Mouse (Mus musculus) frontal cortex, postnatal 10 days (tissue): Measurements from ENCODE around the gene Grik3.
A peak's percentile ranks its signal among the peaks of the same experiment; 100 is the strongest.

ENCODE experiments used
- DNase-seq, 2 experiments: peaks; one replicate each; pipeline ENCODE4 v3.0.0; 2022; ENCODE audit warnings: low spot score in 2 of 2, mixed read lengths in 1 of 2

Gene Grik3

GRCm38 (mm10) chr4:125491505-125492121 lies 1.1 kb downstream of the Grik3 start:
- DNase-seq: peak in 1 of 2 experiments; percentile 34

DNA sequence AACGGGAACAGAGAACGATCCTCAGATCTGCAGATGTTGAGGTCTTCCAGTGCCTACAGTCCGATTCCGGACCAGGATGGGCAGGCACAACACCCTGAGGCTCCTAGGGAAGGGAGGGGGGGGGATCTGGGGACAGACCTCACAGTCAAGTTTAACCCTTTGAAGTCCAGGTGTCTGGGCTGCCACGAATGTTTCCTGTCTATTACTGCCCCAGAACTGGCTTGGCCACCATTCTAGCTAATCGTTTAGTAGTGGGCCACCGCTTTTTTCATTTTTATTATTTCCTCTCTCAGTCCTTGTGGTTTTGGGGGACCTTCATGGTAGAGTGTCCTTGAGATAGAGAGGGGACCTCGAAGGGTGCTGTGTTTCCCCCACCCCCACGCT lies 1.6 kb downstream of the Grik3 start:
- DNase-seq: no peak

- peak in 1 of 2 experiments; percentile 37 for DNase-seq
Observed at GRCm38 (mm10) chr4:125492706-125493105, 2.2 kb downstream of the Grik3 start.

DNA sequence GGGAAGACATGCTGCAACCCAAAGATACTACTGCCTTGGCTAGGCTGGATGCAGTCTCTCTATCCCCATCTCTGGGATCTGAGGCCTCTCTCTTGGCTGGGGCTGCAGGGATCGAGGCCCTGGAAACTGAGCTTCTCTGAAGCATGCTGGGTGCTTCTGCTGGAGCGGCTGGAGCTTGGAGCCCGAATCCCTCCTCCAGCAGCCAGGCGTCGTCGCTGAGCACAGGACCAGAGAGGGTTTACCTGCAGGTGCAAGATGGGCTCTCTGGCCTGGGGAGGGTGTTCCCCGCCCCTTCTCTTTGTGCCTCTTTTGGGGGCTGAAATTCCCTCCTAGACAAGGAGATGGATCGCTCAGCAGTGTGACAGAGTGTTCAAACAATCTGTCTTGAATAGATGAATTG lies 2.6 kb downstream of the Grik3 start:
- no peak for DNase-seq

DNA sequence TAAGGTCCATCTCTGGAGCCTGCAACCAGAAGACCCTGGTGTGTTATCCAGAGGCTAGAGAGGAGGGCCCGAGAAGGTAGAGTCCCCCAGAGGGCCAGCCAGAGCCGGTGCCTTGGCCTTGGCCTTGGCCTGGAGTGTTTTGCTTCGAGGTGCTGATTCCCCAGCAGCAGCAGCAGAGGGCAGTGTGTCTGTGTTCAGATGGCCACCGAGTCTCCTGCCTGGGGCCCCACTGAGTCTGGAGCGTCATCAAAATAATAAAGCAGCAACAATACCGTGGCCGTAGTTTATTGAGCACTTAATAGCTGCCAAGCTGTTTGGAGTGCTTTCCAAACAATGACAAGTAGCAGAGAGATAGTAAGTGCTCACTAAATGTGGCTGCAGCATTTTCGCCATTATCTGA lies 5.0 kb downstream of the Grik3 start:
- DNase-seq: no peak

- no peak for DNase-seq
Observed at GRCm38 (mm10) chr4:125497001-125497400, 6.5 kb downstream of the Grik3 start.

DNA sequence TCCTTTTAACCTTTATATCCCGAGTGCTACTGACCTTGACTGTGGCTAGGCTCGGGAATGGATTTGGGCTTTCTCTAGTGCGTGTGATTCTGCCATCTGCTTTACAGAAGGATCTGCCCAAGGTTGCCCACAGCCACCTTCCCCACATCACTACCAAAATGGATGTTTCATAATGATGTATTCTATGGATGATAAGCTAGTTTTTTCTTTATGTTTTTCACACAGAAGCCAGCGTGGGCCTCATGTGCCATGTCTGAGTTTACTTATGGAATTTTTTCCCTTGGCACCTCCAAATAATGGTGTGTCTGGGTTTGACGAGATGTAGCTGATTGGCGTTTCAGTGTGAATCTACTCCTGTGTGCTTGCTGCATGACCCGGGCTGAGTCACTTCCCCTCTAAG lies 7.0 kb downstream of the Grik3 start:
- DNase-seq: no peak

- DNase-seq: no peak
Observed at GRCm38 (mm10) chr4:125498866-125499265, 8.4 kb downstream of the Grik3 start.

- DNase-seq: no peak
Observed at GRCm38 (mm10) chr4:125502861-125503260, 12.4 kb downstream of the Grik3 start.

DNA sequence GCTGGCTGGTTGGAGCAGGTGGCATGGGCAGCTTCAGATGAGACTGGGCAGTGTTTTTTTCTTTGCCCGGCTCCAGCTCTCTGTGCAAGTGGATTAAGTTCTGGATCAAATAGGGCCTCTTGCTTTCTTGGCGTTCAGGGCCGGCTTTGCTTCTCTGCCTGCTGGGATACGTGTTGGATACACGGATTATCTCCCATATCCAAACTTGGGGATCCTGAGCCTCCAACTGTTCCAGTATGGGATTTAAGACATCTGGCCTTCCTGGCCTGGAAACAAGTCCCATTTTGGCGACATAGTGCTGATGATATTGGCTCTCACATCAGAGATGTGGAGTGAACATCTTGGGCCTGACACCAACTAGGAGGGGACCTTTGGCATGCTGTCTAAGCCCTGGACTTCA lies 21.9 kb downstream of the Grik3 start:
- no peak for DNase-seq

GRCm38 (mm10) chr4:125515646-125516045 lies 25.1 kb downstream of the Grik3 start:
- DNase-seq: no peak

DNA sequence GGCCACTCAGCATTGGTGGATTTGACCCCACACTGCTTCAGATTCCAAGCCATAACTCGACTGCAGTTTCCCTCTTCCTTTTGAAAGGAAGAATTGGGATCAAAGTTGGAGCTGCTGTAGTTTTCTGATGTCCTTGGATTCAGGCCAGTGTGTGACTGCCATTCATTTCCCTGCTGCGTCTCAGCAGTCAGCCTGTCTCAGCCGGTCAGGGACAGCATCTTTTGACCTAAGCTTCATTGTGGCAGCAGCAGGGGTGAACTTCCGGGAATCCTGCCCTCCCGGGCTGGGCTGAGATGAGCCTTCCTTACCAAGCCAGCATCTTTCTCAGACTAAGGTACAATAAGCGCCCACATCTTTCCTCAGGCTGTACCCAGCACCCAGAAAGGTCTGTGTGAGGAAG lies 26.1 kb downstream of the Grik3 start:
- DNase-seq: no peak

- DNase-seq: no peak
Observed at GRCm38 (mm10) chr4:125518861-125519260, 28.4 kb downstream of the Grik3 start.

DNA sequence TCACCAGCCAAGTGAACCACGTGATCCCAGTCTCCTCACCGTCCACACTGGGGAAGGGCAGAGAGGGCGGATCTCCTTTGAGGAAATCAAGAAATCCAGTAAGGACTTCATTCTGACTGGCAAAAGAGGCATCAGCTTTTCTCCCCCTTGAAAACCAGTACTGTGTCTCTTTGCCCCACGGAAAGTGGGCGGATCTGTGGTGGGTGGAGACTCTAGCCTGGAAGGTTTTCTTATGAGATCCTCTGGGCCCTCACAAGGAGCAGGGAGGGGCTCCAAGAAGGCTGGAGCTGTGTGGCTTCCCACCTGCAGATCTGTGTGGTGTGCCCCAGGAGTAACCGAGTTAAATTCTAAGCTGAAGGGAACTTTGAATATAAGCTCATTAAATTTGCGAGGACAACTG lies 32.4 kb downstream of the Grik3 start:
- DNase-seq: no peak

- no peak for DNase-seq
Observed at GRCm38 (mm10) chr4:125525266-125525665, 34.8 kb downstream of the Grik3 start.

DNA sequence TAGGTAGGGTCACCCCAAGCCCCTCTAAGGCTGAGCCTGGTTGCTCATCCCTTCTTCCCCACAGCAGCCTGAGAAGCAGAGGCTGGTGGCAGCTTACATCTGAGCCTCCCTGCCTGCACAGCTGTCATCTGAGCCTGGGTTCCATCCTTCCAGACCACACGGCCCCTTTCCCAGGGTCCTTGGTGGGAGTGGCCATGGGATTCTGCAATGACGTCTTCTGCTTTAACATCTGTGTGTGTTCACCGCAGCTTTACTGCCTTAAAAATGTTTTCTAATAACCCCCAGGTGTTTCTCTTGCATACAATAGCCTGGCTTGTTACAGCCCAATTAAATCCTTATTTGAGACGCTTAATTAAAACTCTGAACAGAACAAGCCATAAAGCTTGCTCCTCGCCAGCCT lies 35.9 kb downstream of the Grik3 start:
- no peak for DNase-seq

- no peak for DNase-seq
Observed at GRCm38 (mm10) chr4:125533965-125534364, 43.5 kb downstream of the Grik3 start.

DNA sequence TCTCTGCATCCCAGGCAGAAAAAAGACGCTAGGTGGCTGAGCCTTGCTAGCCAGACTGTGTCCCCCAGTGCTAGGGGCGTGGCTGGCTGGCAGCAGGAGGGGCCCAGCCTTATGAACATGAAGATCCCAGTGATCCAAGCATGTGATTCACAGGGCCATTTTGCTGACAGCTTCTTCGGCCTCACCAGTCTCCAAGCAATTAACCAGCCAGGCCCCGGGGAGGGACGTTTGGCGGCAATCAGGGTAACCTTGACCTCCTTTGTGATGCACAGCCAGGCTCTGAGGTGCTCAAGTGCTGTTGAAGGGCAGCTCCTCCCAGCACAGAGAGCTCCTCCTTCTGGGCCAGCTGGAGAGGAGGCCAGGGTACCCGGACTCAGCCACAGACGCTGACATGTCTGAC lies 43.9 kb downstream of the Grik3 start:
- no peak for DNase-seq

- DNase-seq: no peak
Observed at GRCm38 (mm10) chr4:125534991-125535401, 44.5 kb downstream of the Grik3 start.

GRCm38 (mm10) chr4:125535465-125535864 lies 45.0 kb downstream of the Grik3 start:
- no peak for DNase-seq

- no peak for DNase-seq
Observed at GRCm38 (mm10) chr4:125535977-125536376, 45.5 kb downstream of the Grik3 start.

- DNase-seq: no peak
Observed at GRCm38 (mm10) chr4:125538301-125538965, 47.9 kb downstream of the Grik3 start.

- no peak for DNase-seq
Observed at GRCm38 (mm10) chr4:125539617-125540016, 49.1 kb downstream of the Grik3 start.

DNA sequence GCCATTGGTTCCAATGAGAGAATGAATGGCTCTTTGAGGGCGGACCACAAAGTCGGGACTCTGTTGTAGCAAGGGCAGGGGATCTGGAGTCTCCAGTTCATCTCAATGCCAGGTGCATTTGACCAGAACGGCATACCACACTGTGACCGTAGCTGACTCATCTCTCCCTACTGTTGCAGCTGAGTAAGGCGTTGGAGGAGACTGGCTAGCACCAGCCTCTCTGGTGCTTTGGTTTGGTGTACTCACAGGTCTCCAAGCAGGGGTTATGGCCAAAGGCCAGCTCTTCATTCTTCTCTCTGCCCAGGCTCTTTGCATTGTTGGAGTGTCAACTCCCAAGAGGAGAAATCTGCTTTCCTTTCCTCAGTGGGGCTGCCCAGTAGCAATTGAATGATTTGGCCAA lies 52.7 kb downstream of the Grik3 start:
- DNase-seq: no peak
